8 mouse cellular contexts compared by ENCODE assay signal in genomic region chr5:64367426-64367825, GRCm38 (mm10).
A peak's percentile ranks its signal among the peaks of the same experiment; 100 is the strongest.
DNase-seq lines count a peak whose midpoint lies in the region; ATAC-seq lines count a peak whose summit lies in the region.

No protein-coding gene starts in this region.

- peaks cover 45% of the 10 kb centered on the region for H3K4me1 ChIP-seq in embryonic facial prominence, embryonic 15.5 days
- peaks cover 23% of the 10 kb centered on the region for H3K4me1 ChIP-seq in heart, embryonic 12.5 days (replicated peaks)

- WGBS in embryonic facial prominence, embryonic 15.5 days = 16% methylated on average over 8 of the region's 8 CpGs
- 22% methylated on average over 8 of the region's 8 CpGs for WGBS in heart, embryonic 12.5 days

- no peaks in the 10 kb centered on the region for H3K9me3 ChIP-seq in embryonic facial prominence, embryonic 15.5 days (replicated peaks)
- H3K9me3 ChIP-seq in heart, embryonic 12.5 days (replicated peaks) = peaks cover 3% of the 10 kb centered on the region; the same call in 1 of the 2 replicates

- no peak overlapping the region for H3K4me3 ChIP-seq in embryonic facial prominence, embryonic 15.5 days (replicated peaks)
- H3K4me3 ChIP-seq in heart, embryonic 12.5 days = no peak overlapping the region

- peak overlapping the region; percentile 82 for H3K27ac ChIP-seq in embryonic facial prominence, embryonic 15.5 days (replicated peaks)
- H3K27ac ChIP-seq in heart, embryonic 12.5 days (ENCODE audit: poor library complexity, severe bottlenecking) = no peak overlapping the region

- ATAC-seq in embryonic facial prominence, embryonic 15.5 days (ENCODE audit: insufficient number of reproducible peaks, low FRiP score, low TSS enrichment, low read depth) = peak; percentile 35; the same call in 1 of the 2 replicates
- peak; percentile 56; the same call in 1 of the 2 replicates for ATAC-seq in heart, embryonic 12.5 days (ENCODE audit: insufficient number of reproducible peaks, low FRiP score)

- H3K9ac ChIP-seq in embryonic facial prominence, embryonic 15.5 days = no peak overlapping the region
- H3K9ac ChIP-seq in heart, embryonic 12.5 days = no peak overlapping the region

- DNase-seq in left cerebral cortex, adult 18-20 months (ENCODE audit: low spot score in 2 of 2) = peak; percentile 67 to 68
- no peak for DNase-seq in left cerebral cortex, adult 11 months (ENCODE audit: low spot score)
- peak; percentile 87 for DNase-seq in kidney, postnatal 10 days
- peak; percentile 73 to 87 for DNase-seq in lung, postnatal 4 days
- peak; percentile 81 for DNase-seq in testis, postnatal 10 days (ENCODE audit: low spot score)
- no peak for DNase-seq in spleen, adult 12 weeks (ENCODE audit: low spot score)

- no peaks in the 10 kb centered on the region for H3K36me3 ChIP-seq in embryonic facial prominence, embryonic 15.5 days
- no peaks in the 10 kb centered on the region for H3K36me3 ChIP-seq in heart, embryonic 12.5 days

- H3K4me2 ChIP-seq in embryonic facial prominence, embryonic 15.5 days (replicated peaks) = 0 out of 2 replicates have a peak overlapping the region, but pooled peaks have one; percentile 24
- no peak overlapping the region for H3K4me2 ChIP-seq in heart, embryonic 12.5 days

- no peaks in the 10 kb centered on the region for H3K27me3 ChIP-seq in embryonic facial prominence, embryonic 15.5 days
- H3K27me3 ChIP-seq in heart, embryonic 12.5 days (replicated peaks) = no peaks in the 10 kb centered on the region

Comparison
In these comparisons a context has a peak if more than half of its experiments do, and no peak if none do; other contexts are left out.
1. DNase-seq: peak in left cerebral cortex, adult 18-20 months (2 of 2), kidney, postnatal 10 days (single experiment), lung, postnatal 4 days (2 of 2) and testis, postnatal 10 days (single experiment); none in left cerebral cortex, adult 11 months (single experiment) and spleen, adult 12 weeks (single experiment).